Mouse (Mus musculus): Measurements from ENCODE around the gene Sh3kbp1. TPM values are rescaled to one million over a fixed set of nuclear protein-coding genes. Genes with fewer than 3 reads are reported as not detected.

The Sh3kbp1 gene
- polyA plus RNA-seq, 1 experiment from 2014 or later, result 47.8 TPM

DNA sequence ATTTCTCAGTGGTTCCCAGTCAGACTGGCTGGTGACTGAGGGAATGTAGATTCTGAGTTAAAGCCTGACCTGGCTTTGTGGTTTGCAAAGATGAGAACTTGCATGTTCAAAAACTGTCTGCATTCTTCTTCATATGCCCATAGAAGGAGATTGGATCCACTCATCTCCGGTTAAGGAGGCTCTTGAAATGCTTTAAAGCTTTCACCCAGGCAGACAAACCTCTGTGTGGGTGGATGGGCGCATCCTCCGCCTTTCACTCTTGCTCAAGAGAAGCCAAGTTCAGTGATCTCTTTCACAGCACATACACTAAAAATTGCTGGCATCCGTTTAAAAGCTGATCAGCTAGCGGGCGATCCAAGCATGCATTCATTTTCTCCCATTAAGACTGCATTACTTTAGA is 182.4 kb downstream of the Sh3kbp1 start:
- Histone ChIP-seq H3K4me3 (ENCODE audit: low read depth, low read length) (no peak overlapping the region), H3K4me1 (ENCODE audit: control insufficient read depth, insufficient read depth, low read length) (no peaks in the 10 kb centered on the region), H3K9ac (ENCODE audit: low read depth, low read length) (no peak overlapping the region), H3K4me2 (ENCODE audit: low read depth, low read length) (no peak overlapping the region), H3K27ac (replicated peaks; ENCODE audit: low read depth, low read length) (no peak overlapping the region), H3K36me3 (ENCODE audit: control insufficient read depth, insufficient read depth, low read length) (no peaks in the 10 kb centered on the region), H3K9me3 (ENCODE audit: control insufficient read depth, low read length) (no peaks in the 10 kb centered on the region), H3K27me3 (replicated peaks; ENCODE audit: control insufficient read depth, insufficient read depth, low read length) (peaks cover 3% of the 10 kb centered on the region; the same call in 1 of the 2 replicates)
- no peak for DNase-seq (ENCODE audit: low spot score)
- ATAC-seq (ENCODE audit: low read depth), result no peak
- 78% methylated on average over 6 of the region's 6 CpGs for WGBS

DNA sequence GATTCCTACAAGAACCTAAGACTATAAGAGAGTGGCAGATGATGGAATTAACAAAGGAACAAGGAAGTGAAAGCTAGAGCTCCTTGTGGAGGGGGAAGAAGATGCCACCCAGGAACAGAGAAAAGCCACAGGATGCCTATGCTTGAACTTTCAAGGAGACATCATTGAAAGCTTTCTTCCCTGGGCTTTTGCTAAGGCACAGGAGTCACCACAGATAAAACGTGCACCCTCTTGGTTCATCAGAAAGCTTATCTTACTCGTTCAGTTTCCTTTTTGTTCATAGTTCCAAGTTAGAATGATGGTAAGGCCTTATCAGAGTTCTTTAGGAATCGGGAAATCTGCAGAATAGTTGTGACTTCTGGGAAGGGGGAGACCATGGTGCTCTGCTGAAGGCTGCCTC is 183.4 kb downstream of the Sh3kbp1 start:
- DNase-seq (ENCODE audit: low spot score) (no peak), ATAC-seq (ENCODE audit: low read depth) (no peak)
- no peaks in the 10 kb centered on the region for H3K9me3 ChIP-seq (ENCODE audit: control insufficient read depth, low read length)
- H3K9ac ChIP-seq (ENCODE audit: low read depth, low read length), result no peak overlapping the region
- 75% methylated on average over 3 of the region's 3 CpGs for WGBS
- no peaks in the 10 kb centered on the region for H3K36me3 ChIP-seq (ENCODE audit: control insufficient read depth, insufficient read depth, low read length)
- H3K27ac ChIP-seq (replicated peaks; ENCODE audit: low read depth, low read length), result no peak overlapping the region
- peaks cover 3% of the 10 kb centered on the region; the same call in 1 of the 2 replicates for H3K27me3 ChIP-seq (replicated peaks; ENCODE audit: control insufficient read depth, insufficient read depth, low read length)
- H3K4me2 ChIP-seq (ENCODE audit: low read depth, low read length), result no peak overlapping the region
- H3K4me3 ChIP-seq (ENCODE audit: low read depth, low read length), result no peak overlapping the region
- no peaks in the 10 kb centered on the region for H3K4me1 ChIP-seq (ENCODE audit: control insufficient read depth, insufficient read depth, low read length)

DNA sequence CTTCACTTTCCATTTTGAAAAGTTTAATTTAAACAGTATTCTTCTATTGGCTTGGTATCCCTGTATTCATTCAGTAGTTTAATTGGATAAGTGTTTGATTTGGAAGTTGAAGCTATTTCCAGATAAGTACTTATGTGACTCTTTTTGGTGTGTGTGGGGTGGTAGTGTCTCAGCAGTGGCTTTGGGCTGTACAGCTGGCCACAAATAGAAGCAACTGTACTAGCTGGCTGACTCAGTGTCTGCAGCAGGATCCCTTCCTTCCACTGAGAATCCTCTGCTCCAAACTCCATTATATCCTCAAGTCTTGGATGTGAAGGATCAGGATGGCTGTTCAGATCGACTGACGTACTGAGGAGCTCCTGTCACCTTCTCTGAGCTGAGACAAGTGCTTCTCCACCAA is 190.4 kb downstream of the Sh3kbp1 start:
- WGBS, result 85% methylated on average over 2 of the region's 2 CpGs
- Histone ChIP-seq H3K36me3 (ENCODE audit: control insufficient read depth, insufficient read depth, low read length) (no peaks in the 10 kb centered on the region), H3K27me3 (replicated peaks; ENCODE audit: control insufficient read depth, insufficient read depth, low read length) (no peaks in the 10 kb centered on the region; the same call in none of the 2 replicates), H3K9me3 (ENCODE audit: control insufficient read depth, low read length) (no peaks in the 10 kb centered on the region), H3K4me1 (ENCODE audit: control insufficient read depth, insufficient read depth, low read length) (no peaks in the 10 kb centered on the region), H3K4me2 (ENCODE audit: low read depth, low read length) (no peak overlapping the region), H3K4me3 (ENCODE audit: low read depth, low read length) (no peak overlapping the region), H3K9ac (ENCODE audit: low read depth, low read length) (no peak overlapping the region), H3K27ac (replicated peaks; ENCODE audit: low read depth, low read length) (no peak overlapping the region)
- DNase-seq (ENCODE audit: low spot score), result no peak
- no peak for ATAC-seq (ENCODE audit: low read depth)

DNA sequence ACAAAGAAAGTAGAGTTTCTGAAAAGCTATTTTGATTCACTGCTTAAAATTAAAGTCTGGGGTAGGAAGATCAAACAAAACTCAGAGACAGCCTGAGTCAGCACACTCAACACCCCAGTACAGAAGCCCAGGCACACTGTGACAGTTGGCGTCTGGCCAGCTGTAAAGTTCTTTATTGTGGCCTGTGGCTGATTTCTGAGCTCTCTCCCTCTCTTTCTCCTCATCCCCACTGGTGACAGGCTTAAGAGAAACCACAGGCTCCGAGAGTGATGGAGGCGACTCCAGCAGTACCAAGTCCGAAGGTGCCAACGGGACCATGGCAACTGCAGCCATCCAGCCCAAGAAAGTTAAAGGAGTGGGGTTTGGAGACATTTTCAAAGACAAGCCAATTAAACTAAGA is 201.1 kb downstream of the Sh3kbp1 start:
- peak; percentile 22 for DNase-seq (ENCODE audit: low spot score)
- H3K9me3 ChIP-seq (ENCODE audit: control insufficient read depth, low read length), result no peaks in the 10 kb centered on the region
- WGBS, result 80% methylated on average over 5 of the region's 5 CpGs
- H3K4me3 ChIP-seq (ENCODE audit: low read depth, low read length), result no peak overlapping the region
- H3K36me3 ChIP-seq (ENCODE audit: control insufficient read depth, insufficient read depth, low read length), result no peaks in the 10 kb centered on the region
- no peak for ATAC-seq (ENCODE audit: low read depth)
- no peak overlapping the region for H3K27ac ChIP-seq (replicated peaks; ENCODE audit: low read depth, low read length)
- H3K4me2 ChIP-seq (ENCODE audit: low read depth, low read length), result no peak overlapping the region
- H3K9ac ChIP-seq (ENCODE audit: low read depth, low read length), result no peak overlapping the region
- H3K4me1 ChIP-seq (ENCODE audit: control insufficient read depth, insufficient read depth, low read length), result no peaks in the 10 kb centered on the region
- H3K27me3 ChIP-seq (replicated peaks; ENCODE audit: control insufficient read depth, insufficient read depth, low read length), result peaks cover 16% of the 10 kb centered on the region

DNA sequence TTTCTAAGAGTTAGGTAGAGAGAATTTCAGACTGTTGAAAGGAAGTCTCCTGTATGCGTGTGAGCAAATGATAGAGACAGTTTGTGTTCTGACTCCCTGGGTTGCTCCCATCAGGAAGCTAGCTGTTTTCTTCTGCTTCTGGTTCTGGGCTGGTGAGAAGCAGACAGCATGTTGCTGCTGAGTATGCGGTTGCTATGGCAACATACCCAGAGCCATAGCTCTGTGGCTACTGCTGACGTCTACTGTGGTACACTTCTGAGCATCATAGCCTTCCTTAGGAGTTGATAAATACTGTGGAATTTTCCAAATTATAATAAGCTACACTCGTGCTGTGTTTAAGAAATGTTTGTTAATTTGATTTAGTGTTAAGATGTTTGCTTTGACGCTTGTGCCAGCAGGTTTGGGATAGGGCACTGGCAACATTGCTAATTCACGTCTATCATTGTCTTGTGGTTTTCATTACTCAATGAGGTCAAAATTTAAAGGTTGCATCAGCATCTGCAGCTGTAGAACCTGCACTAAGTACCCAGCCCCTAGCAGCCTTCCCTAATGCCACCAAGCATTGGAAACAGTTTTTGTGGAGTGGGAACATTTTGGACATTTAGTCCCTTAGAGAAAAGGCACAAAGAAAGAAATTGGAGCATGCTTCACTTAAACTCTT is 202.2 kb downstream of the Sh3kbp1 start:
- Histone ChIP-seq H3K27ac (replicated peaks; ENCODE audit: low read depth, low read length) (no peak overlapping the region), H3K4me2 (ENCODE audit: low read depth, low read length) (no peak overlapping the region), H3K4me1 (ENCODE audit: control insufficient read depth, insufficient read depth, low read length) (no peaks in the 10 kb centered on the region), H3K9ac (ENCODE audit: low read depth, low read length) (no peak overlapping the region), H3K36me3 (ENCODE audit: control insufficient read depth, insufficient read depth, low read length) (no peaks in the 10 kb centered on the region), H3K27me3 (replicated peaks; ENCODE audit: control insufficient read depth, insufficient read depth, low read length) (peaks cover 19% of the 10 kb centered on the region), H3K4me3 (ENCODE audit: low read depth, low read length) (no peak overlapping the region), H3K9me3 (ENCODE audit: control insufficient read depth, low read length) (no peaks in the 10 kb centered on the region)
- WGBS, result 65% methylated on average over 6 of the region's 6 CpGs
- DNase-seq (ENCODE audit: low spot score) (peak; percentile 20), ATAC-seq (ENCODE audit: low read depth) (no peak)

DNA sequence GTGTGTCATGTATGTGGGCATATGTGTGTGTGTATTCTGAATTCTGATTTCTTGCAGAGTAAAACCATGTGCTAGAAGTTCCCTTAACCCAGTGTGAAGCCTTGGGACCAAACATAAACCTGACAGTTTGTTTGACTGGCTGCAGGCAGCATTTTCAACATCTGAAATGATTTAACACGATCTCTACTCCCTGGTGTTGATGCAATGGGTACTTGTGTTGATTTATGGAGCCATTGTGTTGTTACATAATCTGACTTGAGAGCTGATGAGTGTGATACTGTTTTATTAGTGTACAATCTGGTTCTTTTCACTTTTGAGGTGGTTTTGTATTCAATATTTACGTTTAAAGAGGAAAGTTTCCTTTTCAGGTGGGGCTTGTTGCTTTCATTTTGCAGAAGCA is 204.1 kb downstream of the Sh3kbp1 start:
- ATAC-seq (ENCODE audit: low read depth) (no peak), DNase-seq (ENCODE audit: low spot score) (no peak)
- Histone ChIP-seq H3K36me3 (ENCODE audit: control insufficient read depth, insufficient read depth, low read length) (no peaks in the 10 kb centered on the region), H3K4me3 (ENCODE audit: low read depth, low read length) (no peak overlapping the region), H3K27me3 (replicated peaks; ENCODE audit: control insufficient read depth, insufficient read depth, low read length) (peaks cover 9% of the 10 kb centered on the region; the same call in 1 of the 2 replicates), H3K27ac (replicated peaks; ENCODE audit: low read depth, low read length) (no peak overlapping the region), H3K9me3 (ENCODE audit: control insufficient read depth, low read length) (no peaks in the 10 kb centered on the region), H3K4me2 (ENCODE audit: low read depth, low read length) (no peak overlapping the region), H3K4me1 (ENCODE audit: control insufficient read depth, insufficient read depth, low read length) (no peaks in the 10 kb centered on the region), H3K9ac (ENCODE audit: low read depth, low read length) (no peak overlapping the region)
- WGBS, result 54% methylated on average over 2 of the region's 2 CpGs

DNA sequence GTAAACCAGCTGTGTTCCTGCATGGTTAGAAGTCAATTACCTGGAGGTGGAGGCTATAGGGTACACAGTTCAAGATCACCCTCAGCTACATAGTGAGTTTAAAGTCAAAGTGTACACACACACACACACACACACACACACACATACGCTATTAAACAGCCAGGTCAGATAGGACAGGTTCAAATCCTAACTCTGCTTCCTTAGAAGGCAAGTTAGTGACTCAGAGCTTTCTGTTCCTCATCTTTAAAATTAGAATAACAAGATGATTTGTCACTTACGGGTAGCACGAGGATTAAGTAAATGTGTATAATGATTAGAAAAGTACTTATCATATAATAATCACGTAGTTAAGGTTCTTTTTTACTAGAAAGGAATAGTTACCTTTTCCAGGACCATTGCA is 208.2 kb downstream of the Sh3kbp1 start:
- H3K4me1 ChIP-seq (ENCODE audit: control insufficient read depth, insufficient read depth, low read length), result no peaks in the 10 kb centered on the region
- DNase-seq (ENCODE audit: low spot score), result no peak
- no peaks in the 10 kb centered on the region for H3K9me3 ChIP-seq (ENCODE audit: control insufficient read depth, low read length)
- 90% methylated on average over 4 of the region's 4 CpGs for WGBS
- 0 out of 2 replicates have a peak, but pooled peaks cover 10% of the 10 kb centered on the region for H3K27me3 ChIP-seq (replicated peaks; ENCODE audit: control insufficient read depth, insufficient read depth, low read length)
- no peak overlapping the region for H3K4me3 ChIP-seq (ENCODE audit: low read depth, low read length)
- no peak overlapping the region for H3K27ac ChIP-seq (replicated peaks; ENCODE audit: low read depth, low read length)
- H3K9ac ChIP-seq (ENCODE audit: low read depth, low read length), result no peak overlapping the region
- H3K4me2 ChIP-seq (ENCODE audit: low read depth, low read length), result no peak overlapping the region
- no peak for ATAC-seq (ENCODE audit: low read depth)
- no peaks in the 10 kb centered on the region for H3K36me3 ChIP-seq (ENCODE audit: control insufficient read depth, insufficient read depth, low read length)

DNA sequence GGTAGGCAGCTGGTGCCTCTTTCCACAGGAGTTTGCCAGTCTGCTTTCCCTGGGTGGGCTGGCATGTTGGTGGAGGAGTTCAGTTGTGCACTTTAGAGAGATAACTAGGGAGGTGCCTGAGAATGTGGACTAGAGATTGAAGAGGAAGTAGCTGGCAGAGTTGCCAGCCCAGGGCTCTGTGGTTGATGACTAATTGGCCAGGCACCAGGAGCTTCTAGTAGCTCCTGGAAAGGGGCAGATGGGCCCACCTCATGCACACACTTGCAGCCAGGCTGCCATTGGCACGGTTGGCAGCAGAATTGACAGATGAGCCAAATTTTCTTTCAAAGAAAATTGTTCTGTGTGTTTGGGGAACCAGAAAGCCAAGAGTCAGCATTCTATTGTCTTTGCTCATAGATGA is 210.3 kb downstream of the Sh3kbp1 start:
- no peaks in the 10 kb centered on the region for H3K4me1 ChIP-seq (ENCODE audit: control insufficient read depth, insufficient read depth, low read length)
- no peak overlapping the region for H3K4me3 ChIP-seq (ENCODE audit: low read depth, low read length)
- 76% methylated on average over 1 of the region's 1 CpGs for WGBS
- no peak overlapping the region for H3K9ac ChIP-seq (ENCODE audit: low read depth, low read length)
- DNase-seq (ENCODE audit: low spot score) (no peak), ATAC-seq (ENCODE audit: low read depth) (no peak)
- 0 out of 2 replicates have a peak, but pooled peaks cover 10% of the 10 kb centered on the region for H3K27me3 ChIP-seq (replicated peaks; ENCODE audit: control insufficient read depth, insufficient read depth, low read length)
- no peak overlapping the region for H3K27ac ChIP-seq (replicated peaks; ENCODE audit: low read depth, low read length)
- no peaks in the 10 kb centered on the region for H3K36me3 ChIP-seq (ENCODE audit: control insufficient read depth, insufficient read depth, low read length)
- no peak overlapping the region for H3K4me2 ChIP-seq (ENCODE audit: low read depth, low read length)
- no peaks in the 10 kb centered on the region for H3K9me3 ChIP-seq (ENCODE audit: control insufficient read depth, low read length)

DNA sequence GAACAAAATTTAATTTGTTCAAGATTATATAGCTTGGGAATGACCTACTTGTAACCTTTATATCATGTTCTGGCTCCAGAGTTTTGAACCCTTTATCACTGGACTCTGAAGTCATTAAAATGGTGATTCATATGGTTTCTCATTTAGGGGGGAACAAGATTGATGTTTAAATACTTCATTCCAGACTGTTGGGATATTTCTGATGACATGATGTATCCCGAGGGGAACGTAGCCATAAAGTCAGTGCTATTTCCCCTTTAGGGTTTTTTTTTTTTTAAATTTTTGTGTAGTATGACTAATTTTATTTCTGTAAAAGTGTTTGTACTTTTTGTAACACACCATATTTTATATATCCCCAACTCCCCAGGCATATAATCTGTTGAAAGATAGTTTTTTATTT is 212.7 kb downstream of the Sh3kbp1 start:
- 77% methylated on average over 2 of the region's 2 CpGs for WGBS
- ATAC-seq (ENCODE audit: low read depth), result no peak

More for the DNA sequence above, 212.7 kb downstream of the Sh3kbp1 start:
- H3K4me3 ChIP-seq (ENCODE audit: low read depth, low read length), result no peak overlapping the region
- 0 out of 2 replicates have a peak, but pooled peaks cover 4% of the 10 kb centered on the region for H3K27me3 ChIP-seq (replicated peaks; ENCODE audit: control insufficient read depth, insufficient read depth, low read length)
- no peaks in the 10 kb centered on the region for H3K36me3 ChIP-seq (ENCODE audit: control insufficient read depth, insufficient read depth, low read length)
- no peaks in the 10 kb centered on the region for H3K4me1 ChIP-seq (ENCODE audit: control insufficient read depth, insufficient read depth, low read length)
- no peak for DNase-seq (ENCODE audit: low spot score)
- no peak overlapping the region for H3K27ac ChIP-seq (replicated peaks; ENCODE audit: low read depth, low read length)
- no peak overlapping the region for H3K4me2 ChIP-seq (ENCODE audit: low read depth, low read length)
- no peaks in the 10 kb centered on the region for H3K9me3 ChIP-seq (ENCODE audit: control insufficient read depth, low read length)
- no peak overlapping the region for H3K9ac ChIP-seq (ENCODE audit: low read depth, low read length)
